Mouse (Mus musculus) cerebellum, adult 2 months (tissue): ENCODE measurements around the gene Mgat2.

Experiments
- CTCF ChIP-seq: fragments of 200-500 bp; IDR thresholded peaks from 2 replicates; pipeline ENCODE4 v1.5.1; 2011; ENCODE audit warnings: low read depth, mild to moderate bottlenecking, control low read depth, low read length, moderate library complexity, borderline replicate concordance; ENCODE audit not compliant: insufficient read depth
- POLR2A ChIP-seq: fragments of 200-500 bp; IDR thresholded peaks from 2 replicates; pipeline ENCODE4 v1.6.1; 2011; ENCODE audit warnings: low read length, control low read depth, borderline replicate concordance; ENCODE audit not compliant: insufficient read depth

DNA sequence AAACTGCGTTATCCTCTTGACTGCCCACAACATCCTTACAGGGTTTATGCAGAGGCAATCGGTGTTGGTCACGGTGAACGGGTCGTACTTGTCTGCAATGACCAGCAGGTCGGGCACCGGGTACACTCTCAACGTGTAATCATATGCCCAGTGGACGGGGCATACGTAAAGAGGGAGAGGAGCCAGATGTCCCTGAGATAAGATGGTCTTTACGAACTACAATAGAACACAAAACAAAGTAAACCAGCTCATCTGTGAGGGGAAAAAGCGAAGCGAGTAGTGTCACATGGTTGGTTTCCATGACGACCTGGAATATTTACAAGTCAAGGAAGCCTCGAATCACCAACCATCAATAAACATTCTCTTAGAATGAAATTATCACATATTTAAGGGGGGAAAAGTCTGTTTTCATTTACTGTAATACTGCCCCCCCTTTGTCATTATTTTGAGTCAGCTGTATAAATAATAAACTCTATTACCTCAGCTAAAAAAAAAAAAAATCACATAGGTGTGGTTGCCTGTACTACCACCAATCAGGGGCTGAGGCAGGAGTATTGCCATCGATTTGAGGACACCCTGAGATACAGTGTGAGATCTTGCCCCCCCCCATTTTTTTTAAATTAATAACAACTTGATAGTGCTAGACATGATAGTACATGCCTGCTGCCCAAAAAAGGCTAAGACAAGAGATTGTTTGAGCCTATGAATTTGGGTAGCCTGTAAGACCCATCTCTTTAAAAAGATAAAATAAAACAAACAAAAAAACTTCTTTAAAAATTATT, 20.3 kb downstream of the Mgat2 start, which contains the start of gene Gm49384:
- no peak for TF ChIP-seq CTCF
- TF ChIP-seq POLR2A = no peak
